Mouse (Mus musculus) layer of hippocampus, adult 9-11 months (tissue): Measurements from ENCODE around the gene Thap4.

Experiments used
- DNase-seq: peaks from one replicate; pipeline ENCODE4 v3.0.0; 2022

The Thap4 gene

DNA sequence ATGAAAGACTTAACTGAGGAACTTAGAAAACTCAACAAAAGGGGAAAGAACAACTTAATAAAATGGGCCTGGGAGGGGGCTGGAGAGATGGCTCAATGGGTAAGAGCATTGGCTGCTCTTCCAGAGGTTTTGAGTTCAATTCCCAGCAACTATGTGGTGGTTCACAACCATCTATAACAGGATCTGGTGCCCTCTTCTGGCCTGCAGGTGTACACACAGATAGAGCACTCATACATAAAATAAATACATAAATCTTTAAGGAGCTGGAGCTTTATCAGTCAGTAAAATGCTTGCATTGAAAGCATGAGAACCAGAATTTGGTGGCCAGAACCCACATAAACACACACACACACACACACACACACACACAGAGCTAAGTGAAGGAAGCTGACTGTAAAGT lies 11.8 kb downstream of the Thap4 start:
- DNase-seq, result no peak

DNA sequence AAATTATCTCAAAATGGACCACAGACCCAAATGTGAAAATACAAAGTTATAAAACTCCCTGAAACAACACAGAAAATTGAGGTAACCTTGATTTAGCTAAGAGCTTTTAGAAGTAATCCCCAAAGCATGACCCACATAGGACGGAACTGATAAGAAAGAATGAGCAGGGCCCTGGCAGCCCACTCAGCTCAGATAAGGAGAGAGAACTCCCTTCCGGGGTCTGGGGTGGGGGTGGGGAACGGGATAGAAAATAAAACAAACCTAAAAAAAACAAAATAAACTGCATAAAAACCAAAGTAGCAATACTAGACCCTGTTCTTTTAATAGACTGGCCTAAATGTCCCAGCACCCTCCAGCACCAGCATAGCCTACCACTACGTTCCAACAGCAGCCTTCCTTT lies 12.7 kb downstream of the Thap4 start:
- DNase-seq, result no peak

DNA sequence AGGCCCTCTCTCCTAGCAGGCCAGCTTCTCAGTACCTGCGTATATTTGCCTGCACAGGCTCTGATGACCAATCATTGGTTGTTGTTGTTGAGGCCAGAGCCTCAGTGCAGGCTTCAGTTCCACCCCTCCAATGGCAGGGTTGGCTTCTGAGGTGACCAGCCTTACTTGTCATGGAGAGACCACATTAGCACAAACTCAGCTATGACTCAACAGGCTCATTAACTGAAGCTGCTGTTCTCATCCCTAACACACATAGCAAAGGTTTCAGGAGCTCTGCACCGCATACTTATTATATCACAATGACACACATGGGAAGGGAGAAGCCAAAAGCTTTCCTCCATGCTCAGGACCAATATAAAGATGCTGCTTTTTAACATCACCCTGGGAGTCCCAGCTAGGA lies 14.0 kb downstream of the Thap4 start:
- DNase-seq, result no peak

DNA sequence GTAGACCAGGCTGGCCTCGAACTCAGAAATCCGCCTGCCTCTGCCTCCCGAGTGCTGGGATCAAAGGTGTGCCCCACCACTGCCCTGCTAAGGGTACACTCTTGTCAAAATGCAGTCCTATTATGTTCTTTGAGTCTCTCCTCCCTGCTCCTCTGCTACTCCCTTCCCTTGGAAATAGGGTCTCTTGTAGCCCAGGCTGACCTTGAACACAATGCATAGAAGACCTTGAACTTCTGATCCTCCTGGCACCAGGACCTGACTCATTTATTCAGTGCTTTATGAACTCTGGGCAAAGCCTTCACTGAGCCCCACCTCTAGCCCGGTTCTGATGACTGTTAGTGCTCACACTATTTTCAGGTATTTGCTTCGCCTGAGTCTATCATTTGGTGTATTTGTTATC lies 17.0 kb downstream of the Thap4 start:
- DNase-seq, result no peak

- DNase-seq, result no peak
These were observed 18.8 kb downstream of the Thap4 start for GRCm38 (mm10) chr1:93735859-93736258.

DNA sequence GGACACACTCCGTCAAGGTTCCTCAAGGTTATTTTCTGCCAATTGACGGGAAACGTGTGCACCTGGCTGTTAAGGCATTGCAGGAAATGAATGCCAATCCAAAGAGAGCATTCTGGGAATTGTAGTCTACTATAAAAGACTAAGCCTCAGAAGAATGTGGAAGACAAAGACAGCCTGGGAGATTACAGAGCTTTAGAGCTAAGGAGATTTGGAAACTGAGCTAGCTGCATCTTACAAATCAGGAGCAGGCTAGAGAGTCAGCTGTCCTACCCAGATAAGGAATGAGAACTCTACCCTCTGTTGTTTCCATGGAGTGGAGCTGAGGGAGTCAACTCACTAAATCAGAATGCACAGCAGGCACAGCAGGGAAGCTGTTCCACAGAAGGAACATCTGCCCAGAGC lies 22.8 kb downstream of the Thap4 start:
- no peak for DNase-seq

- DNase-seq, result no peak
These were observed 23.6 kb downstream of the Thap4 start for GRCm38 (mm10) chr1:93731103-93731502.

DNA sequence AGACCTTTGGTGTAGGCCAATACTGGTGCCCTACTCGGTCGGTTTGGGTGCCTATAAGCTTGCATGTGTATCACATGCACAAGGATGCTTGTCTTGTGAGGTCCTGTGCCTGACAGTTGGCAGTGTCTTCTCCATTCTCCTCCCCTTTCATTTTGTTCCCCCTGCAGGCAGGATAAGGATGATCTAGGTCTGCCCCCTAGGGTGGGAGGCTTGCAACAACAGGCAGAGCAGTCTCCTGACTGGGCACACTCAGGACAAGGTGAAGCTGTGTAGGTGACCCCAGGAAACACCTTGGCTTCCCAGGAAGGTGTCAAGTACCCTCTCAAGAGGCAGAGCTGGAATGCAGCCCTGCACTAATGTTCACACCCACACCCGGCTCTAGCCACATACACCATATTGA lies 27.7 kb downstream of the Thap4 start:
- DNase-seq, result peak; percentile 31

- no peak for DNase-seq
These were observed 28.5 kb downstream of the Thap4 start for GRCm38 (mm10) chr1:93726116-93726515.

DNA sequence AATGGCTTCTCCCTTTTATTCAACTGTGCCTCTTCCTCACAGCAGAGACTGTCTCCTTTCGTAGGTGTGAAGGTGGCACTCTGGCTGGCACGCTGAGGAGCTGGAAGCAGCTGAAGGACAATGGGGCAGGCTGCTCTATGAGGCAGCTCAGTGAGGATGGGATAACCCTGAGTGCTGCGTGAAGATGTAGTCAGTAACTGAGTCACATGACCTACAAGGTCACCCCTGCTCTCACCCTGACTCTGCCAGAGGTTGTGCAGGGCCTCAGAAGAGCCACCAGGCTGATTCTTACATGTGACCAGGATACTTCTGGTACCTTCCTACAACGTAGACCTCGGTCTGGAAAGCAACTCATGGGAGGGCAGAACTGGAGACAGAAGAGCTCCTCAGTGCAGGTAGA lies 29.0 kb downstream of the Thap4 start:
- no peak for DNase-seq

DNA sequence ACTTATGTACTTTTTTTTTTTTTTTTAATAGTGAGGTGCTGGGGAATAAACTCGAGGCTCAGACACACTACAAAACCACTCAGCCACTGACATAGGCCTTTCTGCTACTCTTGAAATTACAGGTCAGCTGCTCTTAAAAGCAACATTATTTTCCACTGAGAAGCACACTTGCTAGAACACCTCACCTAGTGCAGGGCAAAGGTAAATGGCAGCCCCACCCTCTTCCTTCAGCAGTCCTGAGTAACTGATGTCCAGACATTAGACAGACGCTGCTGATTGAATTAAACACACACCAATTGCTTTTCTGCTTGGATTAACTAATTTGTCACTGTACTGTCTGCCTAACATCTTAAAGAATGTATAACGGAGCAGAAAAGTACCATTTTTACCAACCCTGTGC lies 30.0 kb downstream of the Thap4 start:
- DNase-seq, result no peak

GRCm38 (mm10) chr1:93721557-93721956 lies 33.1 kb downstream of the Thap4 start:
- no peak for DNase-seq

DNA sequence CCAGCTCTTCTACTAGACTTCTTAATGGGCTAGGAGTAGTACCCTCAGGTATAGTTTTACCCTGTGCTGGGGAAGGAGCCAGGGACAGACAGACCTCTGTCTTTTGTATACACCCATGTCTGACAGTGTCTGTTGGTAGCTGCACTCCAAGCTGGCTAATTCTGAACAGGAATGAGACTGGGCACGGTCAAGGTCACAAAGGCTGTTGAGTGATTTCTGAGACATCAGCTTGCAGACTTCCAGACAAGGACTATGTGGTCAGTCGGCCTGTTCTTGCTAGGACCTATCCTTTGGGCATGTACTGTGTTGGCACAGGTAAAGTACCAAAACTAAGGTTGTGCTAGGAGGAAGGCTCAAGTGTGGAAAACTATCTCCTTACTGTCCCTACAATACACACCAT lies 38.5 kb downstream of the Thap4 start:
- DNase-seq, result no peak

GRCm38 (mm10) chr1:93705389-93705788 lies 49.3 kb downstream of the Thap4 start:
- DNase-seq, result no peak

DNA sequence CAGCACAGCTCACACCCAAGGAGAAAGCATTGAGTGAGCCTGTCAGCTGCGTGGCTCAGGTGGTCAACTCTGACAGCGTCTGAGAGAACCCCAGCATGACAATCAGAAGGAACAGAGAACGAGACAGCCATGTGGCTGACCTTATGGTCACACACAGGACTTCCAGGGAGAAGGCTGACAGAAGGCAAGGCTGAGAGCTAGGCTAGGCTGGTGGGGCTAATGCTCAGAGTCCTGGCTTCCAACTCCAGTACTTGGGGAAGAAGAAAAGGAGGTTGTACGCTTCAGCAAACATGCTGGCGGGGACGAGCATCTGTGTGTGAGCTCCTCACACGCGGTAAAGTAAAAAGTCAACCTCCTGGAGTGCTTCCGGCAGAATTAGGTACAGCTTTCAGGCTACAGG lies 50.3 kb downstream of the Thap4 start:
- DNase-seq, result no peak

DNA sequence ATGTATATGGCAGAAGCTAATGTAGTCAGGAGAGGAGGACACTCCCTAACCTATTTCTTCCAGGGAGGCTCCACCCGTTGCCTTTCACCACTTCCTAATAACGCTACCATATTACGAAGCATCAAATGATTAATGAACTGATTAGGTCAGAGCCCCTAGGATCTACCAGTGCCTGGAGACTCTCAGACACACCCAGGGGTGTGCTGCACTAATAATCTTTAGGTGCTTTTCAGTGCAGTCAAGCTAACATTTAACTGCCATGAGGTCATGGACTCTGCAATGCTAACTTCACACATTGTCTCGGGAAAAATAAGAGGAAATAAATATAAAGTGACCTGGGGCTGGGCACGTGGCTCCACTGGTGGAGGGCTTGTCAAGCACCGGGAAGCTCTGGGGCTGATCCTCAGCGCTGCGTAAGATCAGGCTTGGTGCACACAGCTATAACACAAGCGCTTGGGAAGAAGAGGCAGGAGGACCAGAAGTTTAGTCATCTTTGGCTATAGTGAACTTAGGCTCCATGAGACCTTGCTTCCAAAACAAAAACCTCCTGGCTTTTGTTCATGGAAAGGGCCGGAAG lies 51.1 kb downstream of the Thap4 start:
- DNase-seq, result no peak

DNA sequence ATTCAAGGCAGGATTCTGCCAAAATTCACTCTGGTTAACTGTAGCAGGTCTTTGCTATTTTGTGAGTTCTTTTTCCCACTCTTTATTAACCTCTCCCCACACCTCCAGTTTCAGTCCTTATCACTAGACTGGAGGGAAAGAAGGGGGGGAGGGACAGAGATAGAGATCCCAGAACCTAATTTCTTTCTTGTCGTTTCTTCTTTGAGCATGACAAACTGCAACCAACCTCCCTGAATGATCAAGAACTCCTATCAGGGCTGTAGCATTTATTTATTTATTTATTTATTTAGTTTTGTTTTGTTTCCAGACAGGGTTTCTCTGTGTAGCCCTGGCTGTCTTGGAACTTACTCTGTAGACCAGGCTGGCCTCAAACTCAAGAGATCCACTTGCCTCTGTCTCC lies 52.6 kb downstream of the Thap4 start:
- DNase-seq, result no peak

DNA sequence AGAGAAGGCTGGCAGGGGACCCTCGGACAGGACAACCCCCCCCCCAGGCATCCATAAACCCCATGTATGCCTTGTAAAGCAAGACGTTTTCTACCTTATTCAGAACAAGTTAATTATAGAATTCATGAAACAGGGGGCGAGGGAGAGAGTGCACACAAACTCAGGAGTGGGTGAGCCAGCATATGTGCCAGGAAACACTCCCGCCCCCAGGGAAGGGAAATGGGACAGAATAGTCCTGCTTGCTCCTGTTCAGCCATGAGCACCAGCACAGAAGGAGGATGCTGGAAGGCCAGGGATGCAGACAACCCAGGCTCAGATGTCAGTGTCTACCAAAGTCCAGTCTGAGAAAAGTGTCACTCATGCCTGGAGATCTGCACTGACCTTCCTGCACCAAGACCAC lies 55.5 kb downstream of the Thap4 start:
- DNase-seq, result peak; percentile 62

- no peak for DNase-seq
These were observed 57.3 kb downstream of the Thap4 start for GRCm38 (mm10) chr1:93697317-93697716.

DNA sequence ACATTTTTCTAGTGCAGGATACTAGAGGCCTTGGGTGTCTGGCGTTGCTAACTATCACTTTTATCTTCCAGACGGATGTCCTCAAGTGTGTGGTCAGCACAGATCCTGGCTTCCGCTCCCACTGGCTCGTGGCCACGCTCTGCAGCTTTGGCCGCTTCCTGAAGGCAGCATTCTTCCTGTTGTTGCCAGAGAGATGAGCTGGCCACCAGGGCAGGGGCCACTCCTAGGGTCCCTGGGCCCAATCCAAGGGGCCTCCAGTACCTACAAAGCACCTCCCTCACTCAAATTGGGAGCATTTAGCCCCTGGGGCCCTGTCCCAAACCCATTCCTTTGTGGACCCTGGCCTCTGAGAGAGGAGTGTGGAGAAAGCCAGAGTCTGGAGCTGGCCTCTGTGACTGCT lies 59.7 kb downstream of the Thap4 start:
- DNase-seq, result no peak

- no peak for DNase-seq
These were observed 60.7 kb downstream of the Thap4 start for GRCm38 (mm10) chr1:93693943-93694342.

- no peak for DNase-seq
These were observed 61.2 kb downstream of the Thap4 start for GRCm38 (mm10) chr1:93693502-93693901.

- DNase-seq, result no peak
These were observed 61.9 kb downstream of the Thap4 start for GRCm38 (mm10) chr1:93692773-93693172.

DNA sequence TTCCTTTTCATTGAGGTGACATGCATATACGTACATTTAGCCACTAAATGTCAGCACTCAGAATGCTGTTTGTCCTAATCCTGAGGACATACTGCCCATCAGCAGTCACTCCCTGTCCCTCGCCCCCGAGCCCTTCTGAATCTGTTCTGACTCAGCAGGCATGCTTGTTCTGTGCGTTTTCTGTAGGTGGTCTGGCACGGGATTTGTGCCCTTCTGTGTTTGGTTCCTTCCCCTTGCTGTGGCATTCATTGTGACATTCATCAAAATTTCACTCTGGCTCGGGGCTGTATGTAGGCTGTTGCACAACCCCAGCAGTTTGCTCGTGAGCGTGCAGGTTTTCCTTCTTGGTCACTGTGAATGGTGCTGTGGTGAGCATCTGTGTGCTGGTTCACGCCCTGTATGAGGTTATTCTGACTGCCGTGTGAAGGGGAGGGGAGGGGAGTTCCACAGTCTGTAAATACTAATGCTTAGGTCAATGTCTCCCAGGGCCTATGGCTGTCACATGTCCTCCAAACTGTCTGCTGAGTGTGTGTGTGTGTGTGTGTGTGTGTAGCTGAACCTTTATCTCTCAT lies 62.8 kb downstream of the Thap4 start:
- DNase-seq, result peak; percentile 47

- DNase-seq, result no peak
These were observed 63.6 kb downstream of the Thap4 start for GRCm38 (mm10) chr1:93691106-93691505.
